Mouse (Mus musculus): Measurements from ENCODE around the gene Gpn2. TPM values are rescaled to one million over a fixed set of nuclear protein-coding genes. Genes with fewer than 3 reads are reported as not detected.

The Gpn2 gene
- total and polyA plus RNA-seq, 2 experiments from 2014 or later: 16.8 to 18.5 TPM

GRCm38 (mm10) chr4:133569291-133570065, 14.7 kb upstream of the Gpn2 start:
- no peak for TF ChIP-seq CTCF (IDR thresholded peaks at IDR 0.05; ENCODE audit: low read depth)
- H3K27me3 ChIP-seq (ENCODE audit: insufficient read depth, low read length): no peaks in the 10 kb centered on the region
- H3K9ac ChIP-seq: no peak overlapping the region
- H3K4me3 ChIP-seq (ENCODE audit: low read depth, low read length): no peak overlapping the region
- no peaks in the 10 kb centered on the region for H3K9me3 ChIP-seq (ENCODE audit: low read length)
- ATAC-seq: no peak
- no peaks in the 10 kb centered on the region for H3K36me3 ChIP-seq (ENCODE audit: insufficient read depth)
- no peak overlapping the region for H3K27ac ChIP-seq (ENCODE audit: low read depth, low read length)
- no peaks in the 10 kb centered on the region for H3K4me1 ChIP-seq (ENCODE audit: insufficient read depth)
- H3K4me2 ChIP-seq (ENCODE audit: low read depth): no peak overlapping the region
- 82% methylated on average over 10 of the region's 10 CpGs for WGBS
- no peak for DNase-seq

GRCm38 (mm10) chr4:133570066-133570466, 14.1 kb upstream of the Gpn2 start:
- Histone ChIP-seq H3K4me1 (ENCODE audit: insufficient read depth) (no peaks in the 10 kb centered on the region), H3K36me3 (ENCODE audit: insufficient read depth) (no peaks in the 10 kb centered on the region), H3K4me2 (ENCODE audit: low read depth) (no peak overlapping the region), H3K9me3 (ENCODE audit: low read length) (no peaks in the 10 kb centered on the region), H3K9ac (no peak overlapping the region), H3K4me3 (ENCODE audit: low read depth, low read length) (no peak overlapping the region), H3K27ac (ENCODE audit: low read depth, low read length) (no peak overlapping the region), H3K27me3 (ENCODE audit: insufficient read depth, low read length) (no peaks in the 10 kb centered on the region)
- 59% methylated on average over 10 of the region's 10 CpGs for WGBS
- TF ChIP-seq CTCF (IDR thresholded peaks at IDR 0.05; ENCODE audit: low read depth): no peak
- ATAC-seq (no peak), DNase-seq (no peak)

- Histone ChIP-seq H3K4me1 (ENCODE audit: insufficient read depth) (no peaks in the 10 kb centered on the region), H3K9me3 (ENCODE audit: low read length) (no peaks in the 10 kb centered on the region), H3K27ac (ENCODE audit: low read depth, low read length) (peak within 1 kb of the TSS; percentile 73), H3K36me3 (ENCODE audit: insufficient read depth) (peaks cover 15% of the 10 kb centered on the region), H3K4me3 (ENCODE audit: low read depth, low read length) (peak within 1 kb of the TSS; percentile 86), H3K27me3 (ENCODE audit: insufficient read depth, low read length) (no peaks in the 10 kb centered on the region), H3K4me2 (ENCODE audit: low read depth) (peak within 1 kb of the TSS; percentile 82), H3K9ac (peak within 1 kb of the TSS; percentile 73)
- WGBS: 5% methylated on average over 44 of the region's 44 CpGs
- TF ChIP-seq CTCF (IDR thresholded peaks at IDR 0.05; ENCODE audit: low read depth): peak; percentile 46
- peak; percentile 95 for DNase-seq
- peak; percentile 95 for ATAC-seq
Measured at GRCm38 (mm10) chr4:133574070-133574842, 9.9 kb upstream of the Gpn2 start, which contains the start of gene Gpatch3. Gpatch3 (plus strand) TSS chr4:133574745.

GRCm38 (mm10) chr4:133574843-133575202, 9.3 kb upstream of the Gpn2 start:
- Histone ChIP-seq H3K9me3 (ENCODE audit: low read length) (no peaks in the 10 kb centered on the region), H3K4me2 (ENCODE audit: low read depth) (peak overlapping the region; percentile 82), H3K27ac (ENCODE audit: low read depth, low read length) (peak overlapping the region; percentile 73), H3K9ac (peak overlapping the region; percentile 73), H3K4me1 (ENCODE audit: insufficient read depth) (no peaks in the 10 kb centered on the region), H3K36me3 (ENCODE audit: insufficient read depth) (peaks cover 21% of the 10 kb centered on the region), H3K27me3 (ENCODE audit: insufficient read depth, low read length) (no peaks in the 10 kb centered on the region), H3K4me3 (ENCODE audit: low read depth, low read length) (peak overlapping the region; percentile 86)
- no peak for TF ChIP-seq CTCF (IDR thresholded peaks at IDR 0.05; ENCODE audit: low read depth)
- WGBS: under 1% methylated on average over 38 of the region's 41 CpGs
- no peak for DNase-seq
- peak; percentile 62 for ATAC-seq

- H3K27ac ChIP-seq (ENCODE audit: low read depth, low read length): no peak overlapping the region
- no peaks in the 10 kb centered on the region for H3K27me3 ChIP-seq (ENCODE audit: insufficient read depth, low read length)
- WGBS: 75% methylated on average over 12 of the region's 12 CpGs
- H3K9ac ChIP-seq: no peak overlapping the region
- no peaks in the 10 kb centered on the region for H3K4me1 ChIP-seq (ENCODE audit: insufficient read depth)
- DNase-seq (no peak), ATAC-seq (no peak)
- H3K36me3 ChIP-seq (ENCODE audit: insufficient read depth): peaks cover 44% of the 10 kb centered on the region
- no peak for TF ChIP-seq CTCF (IDR thresholded peaks at IDR 0.05; ENCODE audit: low read depth)
- no peaks in the 10 kb centered on the region for H3K9me3 ChIP-seq (ENCODE audit: low read length)
- H3K4me2 ChIP-seq (ENCODE audit: low read depth): no peak overlapping the region
- no peak overlapping the region for H3K4me3 ChIP-seq (ENCODE audit: low read depth, low read length)
Measured at GRCm38 (mm10) chr4:133577983-133578382, 6.2 kb upstream of the Gpn2 start.

- Histone ChIP-seq H3K4me3 (ENCODE audit: low read depth, low read length) (peak overlapping the region; percentile 79), H3K9me3 (ENCODE audit: low read length) (no peaks in the 10 kb centered on the region), H3K36me3 (ENCODE audit: insufficient read depth) (peaks cover 44% of the 10 kb centered on the region), H3K27me3 (ENCODE audit: insufficient read depth, low read length) (no peaks in the 10 kb centered on the region), H3K27ac (ENCODE audit: low read depth, low read length) (peak overlapping the region; percentile 89), H3K4me2 (ENCODE audit: low read depth) (peak overlapping the region; percentile 99), H3K9ac (peak overlapping the region; percentile 88), H3K4me1 (ENCODE audit: insufficient read depth) (peaks cover 5% of the 10 kb centered on the region)
- ATAC-seq: no peak
- DNase-seq: no peak
- 69% methylated on average over 6 of the region's 6 CpGs for WGBS
- TF ChIP-seq CTCF (IDR thresholded peaks at IDR 0.05; ENCODE audit: low read depth): no peak
Measured at GRCm38 (mm10) chr4:133583690-133584058, 488 bp upstream of the Gpn2 start.

- Histone ChIP-seq H3K27ac (ENCODE audit: low read depth, low read length) (no peak overlapping the region), H3K9ac (no peak overlapping the region), H3K4me1 (ENCODE audit: insufficient read depth) (no peaks in the 10 kb centered on the region), H3K4me2 (ENCODE audit: low read depth) (no peak overlapping the region), H3K36me3 (ENCODE audit: insufficient read depth) (peaks cover 39% of the 10 kb centered on the region), H3K9me3 (ENCODE audit: low read length) (no peaks in the 10 kb centered on the region), H3K27me3 (ENCODE audit: insufficient read depth, low read length) (no peaks in the 10 kb centered on the region), H3K4me3 (ENCODE audit: low read depth, low read length) (no peak overlapping the region)
- ATAC-seq (peak; percentile 61), DNase-seq (peak; percentile 82)
- 33% methylated on average over 7 of the region's 7 CpGs for WGBS
- TF ChIP-seq CTCF (IDR thresholded peaks at IDR 0.05; ENCODE audit: low read depth): peak; percentile 97
Measured at GRCm38 (mm10) chr4:133592570-133592969, 8.4 kb downstream of the Gpn2 start.

All from forebrain, postnatal 0 days (tissue).